Comparison of ENCODE assay signal across 8 mouse cellular contexts in genomic region chr1:36145050-36145449, GRCm38 (mm10).
DNase-seq lines count a peak whose midpoint lies in the region; TF ChIP-seq lines count a peak whose summit lies in the region.

No protein-coding gene starts in this region.

- peak; percentile 52 for DNase-seq in adrenal gland, postnatal 14 days
- no peak for DNase-seq in adrenal gland, postnatal 25 days
- peak; percentile 57 to 61 for DNase-seq in left cerebral cortex, adult 18-20 months (ENCODE audit: low spot score in 2 of 2)
- DNase-seq in left cerebral cortex, adult 11 months (ENCODE audit: low spot score): no peak
- DNase-seq in brain, embryonic 14.5 days (ENCODE audit: low read depth): peak; percentile 49
- peak; percentile 32 to 80 for DNase-seq in layer of hippocampus, adult 18-20 months (ENCODE audit: low spot score in 2 of 2)
- peak; percentile 70 to 73 for DNase-seq in right cerebral cortex, adult 2 months (ENCODE audit: low spot score in 2 of 2)
- no peak for DNase-seq in neural tube, embryonic 10.5 days (ENCODE audit: extremely low spot score, low spot score)

- TF ChIP-seq CTCF in brain, embryonic 14.5 days (IDR thresholded peaks at IDR 0.05; ENCODE audit: borderline replicate concordance, extremely low read depth, insufficient read depth, insufficient read length): peak; percentile 54; the same call in 1 of the 2 replicates

- no peak for TF ChIP-seq POLR2A in brain, embryonic 14.5 days (IDR thresholded peaks at IDR 0.05; ENCODE audit: borderline replicate concordance, extremely low read depth, insufficient read depth, insufficient read length, poor library complexity, severe bottlenecking)

Comparison
In these comparisons a context has a peak if more than half of its experiments do, and no peak if none do; other contexts are left out.
1. DNase-seq: peak in adrenal gland, postnatal 14 days (single experiment), left cerebral cortex, adult 18-20 months (2 of 2), brain, embryonic 14.5 days (single experiment), layer of hippocampus, adult 18-20 months (2 of 2) and right cerebral cortex, adult 2 months (2 of 2); none in adrenal gland, postnatal 25 days (single experiment), left cerebral cortex, adult 11 months (single experiment) and neural tube, embryonic 10.5 days (single experiment).